Mouse (Mus musculus) common myeloid progenitor, adult 5-6 weeks (primary cell): Measurements from ENCODE around the gene Sys1. TPM values are rescaled to one million over a fixed set of nuclear protein-coding genes. Genes with fewer than 3 reads are reported as not detected.

Experiments
- ATAC-seq: replicated peaks from 2 replicates; pipeline ENCODE4 v1.8.0; 2016; ENCODE audit warnings: low read depth, mild to moderate bottlenecking, moderate TSS enrichment, inconsistent platforms; ENCODE audit not compliant: poor library complexity, severe bottlenecking
- total RNA-seq: library from RNA; stranded (forward); fragments of 200-1000, 187-1606 nt; gene quantifications from 2 replicates; pipeline ENCODE4 v1.2.3, GENCODE M21; 2017

Gene Sys1
- total RNA-seq, 1 experiment from 2014 or later = 8.9 TPM

DNA sequence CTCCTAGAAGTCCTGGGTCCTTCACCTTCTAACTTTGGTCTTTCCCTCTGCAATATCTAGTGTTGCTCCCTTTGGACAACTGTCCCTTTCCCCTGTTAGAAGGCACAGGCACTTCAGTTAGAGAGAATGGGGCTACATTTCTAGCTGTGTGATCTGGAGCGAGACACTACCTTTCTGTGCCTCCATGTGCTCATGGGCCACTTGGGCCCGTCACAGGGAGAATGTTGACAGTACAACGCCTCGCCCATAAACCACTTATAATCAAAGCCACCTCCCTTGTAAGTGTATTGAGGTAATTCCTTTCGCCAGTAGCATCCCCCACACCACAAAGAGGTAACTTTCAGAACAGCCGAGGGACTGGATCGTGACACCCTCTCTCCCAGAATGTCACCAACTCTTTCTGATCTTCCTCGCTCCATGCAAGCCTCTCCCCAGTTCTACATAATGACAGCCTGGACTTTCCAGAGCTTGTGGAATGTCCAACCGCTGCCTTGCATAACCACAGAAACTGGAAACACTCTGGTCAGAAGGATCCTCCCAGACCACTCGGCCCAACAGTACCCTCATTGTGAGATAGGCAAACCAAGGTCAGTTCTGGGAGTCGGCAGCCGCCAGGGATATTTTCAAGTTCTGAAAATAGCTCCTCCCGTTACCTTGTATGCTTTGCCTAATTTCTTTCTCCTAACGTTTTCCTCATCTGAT is 7.3 kb upstream of the Sys1 start:
- no peak for ATAC-seq

DNA sequence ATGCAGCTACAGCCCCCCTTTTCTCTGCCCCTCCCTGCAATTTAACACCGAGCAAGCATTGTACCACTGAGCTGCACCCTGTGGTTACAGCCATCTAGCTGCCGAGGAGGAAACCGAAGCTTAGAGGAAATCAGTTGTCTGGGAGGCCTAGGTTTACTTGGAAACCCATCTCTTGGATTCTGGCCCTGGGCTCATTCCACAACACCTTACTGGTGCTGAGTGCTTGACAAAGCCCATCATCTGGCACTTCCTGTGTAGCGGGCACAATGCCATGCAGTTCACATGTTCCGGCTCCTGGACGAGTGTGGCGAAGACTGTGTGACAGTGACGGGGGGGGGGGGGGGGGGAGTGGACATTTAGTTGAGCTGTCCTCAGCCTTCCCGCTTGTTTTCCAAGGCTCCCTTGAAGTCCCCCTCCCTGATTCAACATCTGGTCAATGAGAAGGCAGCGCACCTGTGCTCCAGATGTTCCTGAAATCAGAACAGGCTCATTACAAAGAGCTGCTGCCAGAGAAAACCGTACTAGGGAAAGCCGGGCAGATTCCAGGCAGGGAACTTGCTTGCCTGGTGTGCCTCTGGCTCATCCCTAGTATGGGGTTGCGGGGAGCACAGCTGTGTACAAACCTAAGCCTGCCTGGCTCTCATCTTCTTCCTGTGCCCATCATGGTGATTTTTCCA is 4.6 kb upstream of the Sys1 start:
- ATAC-seq = no peak

DNA sequence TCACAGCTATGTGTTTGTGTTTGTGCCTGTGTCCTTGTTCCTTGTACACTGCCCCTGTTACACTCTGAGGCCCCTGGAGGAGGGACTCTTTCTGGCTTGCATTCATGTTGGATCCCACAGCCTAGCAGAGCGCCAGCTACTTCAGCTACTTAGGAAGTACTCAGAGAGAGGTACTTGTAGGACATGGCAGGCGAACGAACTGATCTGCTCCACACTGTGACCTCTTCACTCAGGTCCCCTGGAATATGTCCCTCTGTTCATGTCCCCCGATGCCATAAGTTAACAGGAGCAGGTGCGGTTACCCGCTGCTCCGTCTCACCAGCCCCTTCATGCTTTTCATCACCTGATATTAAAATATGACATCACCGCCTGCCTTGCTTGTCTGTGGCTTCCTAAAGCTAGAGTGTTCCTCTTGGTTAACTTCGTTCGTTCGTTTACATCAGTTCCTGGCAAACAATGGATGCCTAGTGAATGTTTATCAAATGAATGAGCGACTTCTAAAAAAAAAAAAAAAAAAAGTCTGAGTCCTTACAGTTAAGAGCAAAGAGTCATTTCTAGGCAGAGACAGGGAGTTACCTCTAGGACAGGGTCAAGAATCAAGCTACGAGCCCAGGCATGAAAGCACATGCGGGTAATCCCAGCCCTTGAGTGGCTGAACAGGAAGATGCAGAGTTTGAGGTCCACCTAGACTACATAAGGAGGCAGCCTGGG is 3.6 kb upstream of the Sys1 start:
- no peak for ATAC-seq

DNA sequence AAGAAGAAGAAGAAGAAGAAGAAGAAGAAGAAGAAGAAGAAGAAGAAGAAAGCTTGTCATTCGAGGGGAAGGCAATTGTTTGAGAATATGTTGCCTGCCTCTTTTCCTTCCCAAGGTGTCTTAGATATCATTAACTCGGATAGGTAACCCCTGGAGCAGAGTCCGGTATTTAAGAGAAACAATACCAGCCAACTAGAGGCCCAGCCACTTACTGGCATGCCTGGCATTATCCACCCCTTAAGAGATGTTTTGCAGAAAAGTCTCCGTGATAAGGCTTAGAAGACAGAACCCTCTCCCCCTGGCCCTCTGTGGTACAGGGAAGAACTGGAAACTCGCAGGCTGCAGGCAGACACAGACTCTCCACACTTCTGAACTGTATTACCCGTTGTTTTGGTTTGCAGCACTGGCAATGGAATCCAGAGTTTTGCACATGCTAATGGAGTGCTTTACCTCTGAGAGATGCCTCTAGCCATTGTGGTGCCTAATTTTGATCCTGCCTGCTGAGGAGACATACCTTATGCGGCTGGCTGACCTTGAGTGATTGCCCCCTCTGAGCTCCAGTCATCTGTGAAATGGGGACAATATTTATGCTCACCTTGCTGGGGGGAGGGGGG is 2.8 kb upstream of the Sys1 start:
- no peak for ATAC-seq

DNA sequence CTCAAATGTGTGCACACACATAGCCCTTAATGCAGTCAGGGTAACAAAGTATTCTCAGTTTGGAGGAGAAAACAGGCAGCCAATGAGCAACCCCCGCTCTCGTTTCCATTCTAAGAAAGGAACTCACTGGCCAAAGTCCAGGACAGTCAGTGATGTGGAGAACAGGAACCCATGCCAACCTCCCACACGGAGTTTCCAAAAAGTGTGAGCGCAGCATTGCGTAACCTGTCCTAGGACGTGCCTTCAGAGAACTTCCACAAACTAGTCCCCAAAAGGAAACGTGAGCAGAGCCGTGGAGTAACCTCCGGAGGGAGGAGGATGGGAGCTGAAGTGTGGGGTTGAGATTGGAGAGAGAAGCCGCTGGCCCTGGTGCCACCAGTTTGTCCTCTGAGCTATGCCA is 1.9 kb upstream of the Sys1 start:
- peak; percentile 53 for ATAC-seq

DNA sequence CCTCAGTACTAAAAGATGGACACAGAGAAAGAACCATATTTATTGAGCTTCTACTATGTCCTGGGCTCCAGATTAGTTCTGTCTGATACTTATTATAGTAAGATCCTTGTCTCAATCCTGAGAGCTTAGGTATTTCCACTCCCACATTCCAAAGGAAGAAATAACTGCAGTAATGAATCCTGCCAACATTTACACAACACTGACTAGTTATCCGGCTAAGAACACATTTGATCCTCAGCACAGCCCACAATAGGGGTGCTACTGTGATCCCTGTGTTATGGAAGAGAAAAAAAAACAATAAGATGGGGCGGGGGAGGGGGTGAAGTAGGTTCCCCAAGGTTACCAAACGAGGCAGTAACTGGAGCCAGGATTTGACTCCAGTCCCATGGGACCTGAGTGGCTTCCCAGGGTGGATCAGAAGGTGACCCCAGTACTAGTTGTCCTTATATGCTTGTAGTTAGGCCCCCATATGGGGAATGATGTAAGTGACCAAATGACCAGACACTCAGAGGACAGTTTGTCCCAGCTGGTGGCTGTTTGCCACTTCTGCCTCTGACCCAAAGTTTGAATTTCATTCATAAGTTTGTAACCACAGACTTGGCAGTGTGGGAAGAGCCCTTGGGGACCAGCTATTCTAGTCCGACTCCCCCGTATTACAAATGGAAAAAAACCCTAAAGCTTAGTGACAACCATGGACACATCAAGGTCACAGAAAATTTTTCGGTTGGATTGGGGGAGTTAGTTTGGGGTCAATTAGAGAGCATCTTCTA is 1.2 kb upstream of the Sys1 start:
- no peak for ATAC-seq

DNA sequence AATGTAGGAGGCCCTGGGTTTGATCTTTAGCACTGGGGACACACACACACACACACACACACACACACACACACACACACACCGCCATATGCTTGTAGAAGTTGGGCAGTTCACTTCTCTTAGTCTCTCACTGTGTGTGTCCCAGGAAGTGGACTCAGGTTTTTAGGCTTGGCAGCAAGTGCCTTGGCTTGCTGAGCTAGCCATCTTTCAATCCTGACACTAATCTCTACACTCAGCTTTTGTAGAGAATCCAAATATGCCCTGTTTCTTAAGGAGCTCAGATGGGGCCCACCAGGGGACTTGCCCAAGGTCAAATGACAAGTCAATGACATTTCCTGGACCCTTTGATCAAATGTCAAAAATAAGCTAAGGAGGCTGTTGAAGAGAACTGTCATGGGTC is 351 bp upstream of the Sys1 start:
- no peak for ATAC-seq

DNA sequence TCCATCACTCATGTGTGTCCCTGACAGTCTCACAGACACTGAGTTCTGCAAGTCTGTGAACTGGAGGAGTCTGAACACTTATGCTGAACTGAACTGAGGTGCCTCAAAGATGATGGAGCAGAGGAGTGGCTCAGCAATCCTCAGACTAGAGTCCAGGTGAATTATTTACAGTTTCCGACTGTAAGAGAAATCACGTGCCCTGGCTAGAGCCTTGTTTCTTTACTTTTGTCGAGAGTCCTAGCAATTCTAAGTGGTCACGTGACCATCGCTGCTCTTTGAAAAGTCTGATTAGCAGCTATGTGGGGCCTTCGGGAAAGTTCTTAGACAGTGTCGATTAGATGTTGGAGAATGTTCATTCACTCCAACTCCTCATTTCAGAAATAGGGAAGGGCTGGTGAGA is 1.2 kb downstream of the Sys1 start:
- no peak for ATAC-seq

DNA sequence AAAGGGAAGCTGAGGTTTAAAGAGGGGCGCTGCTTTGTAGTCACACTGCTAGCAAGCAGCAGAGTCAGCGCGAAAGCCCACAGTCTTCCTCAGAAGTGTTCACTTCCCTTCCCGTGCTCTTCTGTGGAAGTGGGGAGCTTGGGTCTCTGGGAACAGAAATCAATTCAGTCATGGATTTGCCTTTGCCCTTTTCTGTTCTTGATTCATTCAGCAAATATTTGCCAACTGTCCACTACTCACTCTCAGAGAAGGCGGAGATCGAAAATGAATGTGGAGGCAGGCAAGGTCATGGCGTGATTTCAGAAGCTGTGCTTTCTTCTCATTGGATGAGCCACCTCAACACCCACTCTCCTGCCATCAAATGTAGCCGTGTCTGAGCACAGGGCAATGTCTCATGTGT is 1.8 kb downstream of the Sys1 start:
- ATAC-seq = no peak; the same call in 1 of the 2 replicates

DNA sequence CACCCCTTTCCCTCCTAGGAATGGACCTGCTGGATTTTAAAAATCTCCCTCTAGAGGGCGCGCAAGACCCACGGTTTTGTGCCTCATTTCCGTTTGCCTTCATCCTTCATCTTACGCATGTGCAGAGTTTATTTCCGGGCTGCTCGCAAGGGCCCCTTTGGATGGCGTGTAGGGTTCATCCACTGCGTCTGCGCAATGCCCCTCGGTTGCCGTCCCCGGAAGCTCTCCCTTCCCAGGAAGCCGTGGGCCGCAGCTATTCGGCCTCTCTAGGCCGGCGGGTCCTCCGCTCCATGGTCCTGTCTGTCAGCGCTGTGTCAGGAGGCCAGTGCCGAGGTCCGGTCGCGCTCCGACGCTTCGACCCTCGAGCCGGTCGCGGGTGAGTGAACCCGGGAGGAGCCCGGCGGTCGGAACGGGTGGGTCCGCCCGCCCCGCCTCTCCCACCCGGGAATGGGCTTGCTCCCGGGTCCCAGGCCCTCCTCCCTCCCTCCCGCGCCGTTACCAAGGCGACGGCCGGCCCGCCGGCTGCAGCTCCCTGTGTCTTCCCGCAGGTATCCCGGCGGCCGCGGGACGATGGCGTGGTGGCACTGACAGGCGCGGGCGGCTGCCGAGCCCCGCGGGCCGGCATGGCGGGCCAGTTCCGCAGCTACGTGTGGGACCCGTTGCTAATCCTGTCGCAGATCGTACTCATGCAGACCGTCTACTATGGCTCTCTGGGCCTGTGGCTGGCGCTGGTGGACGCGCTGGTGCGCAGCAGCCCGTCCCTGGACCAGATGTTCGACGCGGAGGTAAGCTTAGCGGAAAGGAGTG is 4.2 kb downstream of the Sys1 start, which contains the start of gene Gm20458:
Gene Gm20458 (plus strand): TSS at position 223 of the 807 bp plus-strand sequence.
- ATAC-seq = peak; percentile 93

DNA sequence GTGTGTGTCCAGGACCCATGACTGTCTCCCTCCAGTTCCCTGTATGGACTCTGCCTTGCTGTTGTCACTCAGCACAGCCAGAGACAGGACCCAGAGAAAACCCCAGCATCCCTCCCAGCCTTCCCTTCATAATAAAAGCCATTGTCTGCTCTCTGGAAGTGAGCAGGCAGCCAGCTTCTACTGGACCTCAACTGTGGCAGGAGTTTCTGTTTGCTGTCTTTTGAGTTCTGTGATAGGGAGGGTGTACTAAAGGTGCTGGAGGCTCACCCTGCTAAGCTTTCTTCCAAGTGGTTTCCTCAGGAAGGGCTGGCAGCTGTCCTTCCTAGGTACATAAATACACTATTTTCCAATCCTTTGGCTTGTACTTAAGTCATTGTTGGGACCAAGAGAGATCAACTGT is 8.4 kb downstream of the Sys1 start:
- no peak for ATAC-seq

DNA sequence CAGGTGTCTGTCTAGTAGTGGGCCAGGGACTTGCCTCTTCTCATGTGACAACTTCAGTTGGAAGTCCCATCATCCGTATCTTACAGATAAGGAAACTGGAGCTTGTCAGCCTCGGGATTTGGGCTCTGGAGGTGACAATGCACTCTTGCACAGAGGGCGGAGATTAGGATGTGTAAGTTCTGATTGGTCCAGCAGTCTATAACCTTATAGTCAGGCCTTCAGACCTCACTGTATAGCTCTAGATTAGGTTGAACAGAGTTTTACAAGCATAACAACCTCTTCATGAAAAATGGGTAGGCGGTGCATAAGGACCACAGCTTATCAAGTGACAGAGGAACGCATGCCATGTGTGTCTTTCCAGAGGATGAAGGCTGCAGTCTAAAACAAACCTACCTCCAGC is 10.0 kb downstream of the Sys1 start:
- ATAC-seq = no peak; the same call in 1 of the 2 replicates

DNA sequence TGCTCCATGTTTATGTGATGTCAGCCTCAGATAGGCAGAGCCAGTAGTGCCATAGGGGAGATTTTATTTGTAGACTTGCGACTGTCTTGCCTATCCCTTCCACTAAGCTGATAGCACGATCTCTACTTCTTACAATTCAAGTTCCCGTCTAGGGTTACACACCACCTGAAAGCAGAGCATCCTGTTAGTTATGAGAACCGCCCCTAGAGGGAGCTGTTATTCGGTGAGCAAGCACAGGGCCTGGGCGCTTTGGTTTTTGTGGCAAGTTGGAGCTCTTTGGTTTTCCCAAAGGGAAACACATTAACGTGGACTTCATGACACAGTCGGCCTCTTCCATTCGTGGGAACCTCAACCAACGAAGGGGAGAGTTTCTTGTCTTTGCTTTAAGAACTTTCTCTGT is 13.5 kb downstream of the Sys1 start:
- peak; percentile 83 for ATAC-seq

DNA sequence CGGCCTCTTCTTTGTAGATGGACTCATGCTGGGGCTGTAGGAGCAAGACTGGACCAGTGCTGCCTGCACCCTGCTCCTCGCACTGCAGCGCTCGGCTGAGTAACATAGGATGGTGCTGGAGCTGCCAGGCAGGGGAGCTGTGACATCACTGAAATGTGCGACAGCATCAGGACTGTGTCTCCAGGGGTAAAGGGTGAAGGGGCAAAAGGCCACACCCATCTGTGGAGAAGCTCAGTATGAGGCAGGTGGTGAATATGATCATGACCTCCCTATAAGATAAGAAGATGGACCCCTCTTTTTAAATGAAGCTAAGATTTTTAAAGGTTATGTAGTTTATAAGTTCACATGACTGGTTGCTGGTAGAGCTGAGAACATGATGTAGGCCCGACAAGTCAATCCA is 16.9 kb downstream of the Sys1 start, which contains the start of gene Trp53tg5:
Gene Trp53tg5 (minus strand): TSS at position 101 of the 400 bp plus-strand sequence.
- no peak for ATAC-seq

DNA sequence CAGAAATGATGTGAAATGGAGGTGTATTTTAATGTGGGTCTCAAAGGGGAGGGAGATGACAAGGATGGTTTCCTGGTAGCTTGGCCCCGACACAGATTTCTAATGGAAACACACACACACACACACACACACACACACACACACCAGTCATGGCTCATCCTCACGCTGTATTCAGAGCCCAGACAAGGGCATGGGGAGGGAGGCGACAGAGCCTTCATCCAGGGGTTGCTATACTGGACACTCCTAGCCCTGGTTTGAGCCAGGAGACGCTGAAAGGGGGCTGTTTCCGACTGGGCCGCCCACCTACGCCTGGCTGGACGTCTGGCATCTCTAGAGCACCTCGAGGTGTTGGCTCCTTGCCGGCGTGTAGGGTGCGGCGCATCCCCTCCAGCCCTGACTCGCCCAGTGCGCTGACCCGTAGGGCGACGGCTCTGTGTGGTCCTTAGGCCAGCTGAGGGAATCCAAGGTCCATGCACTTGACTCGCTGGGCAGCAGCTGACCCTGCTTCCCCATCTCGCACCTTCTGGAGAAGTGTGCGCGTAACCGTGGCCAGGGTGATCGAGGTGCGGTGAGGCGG is 29.0 kb downstream of the Sys1 start, which contains the start of gene Dbndd2:
Gene Dbndd2 (plus strand): TSS at position 426 of the 577 bp plus-strand sequence.
- 0 out of 2 replicates have a peak, but pooled peaks have one; percentile 30 for ATAC-seq

DNA sequence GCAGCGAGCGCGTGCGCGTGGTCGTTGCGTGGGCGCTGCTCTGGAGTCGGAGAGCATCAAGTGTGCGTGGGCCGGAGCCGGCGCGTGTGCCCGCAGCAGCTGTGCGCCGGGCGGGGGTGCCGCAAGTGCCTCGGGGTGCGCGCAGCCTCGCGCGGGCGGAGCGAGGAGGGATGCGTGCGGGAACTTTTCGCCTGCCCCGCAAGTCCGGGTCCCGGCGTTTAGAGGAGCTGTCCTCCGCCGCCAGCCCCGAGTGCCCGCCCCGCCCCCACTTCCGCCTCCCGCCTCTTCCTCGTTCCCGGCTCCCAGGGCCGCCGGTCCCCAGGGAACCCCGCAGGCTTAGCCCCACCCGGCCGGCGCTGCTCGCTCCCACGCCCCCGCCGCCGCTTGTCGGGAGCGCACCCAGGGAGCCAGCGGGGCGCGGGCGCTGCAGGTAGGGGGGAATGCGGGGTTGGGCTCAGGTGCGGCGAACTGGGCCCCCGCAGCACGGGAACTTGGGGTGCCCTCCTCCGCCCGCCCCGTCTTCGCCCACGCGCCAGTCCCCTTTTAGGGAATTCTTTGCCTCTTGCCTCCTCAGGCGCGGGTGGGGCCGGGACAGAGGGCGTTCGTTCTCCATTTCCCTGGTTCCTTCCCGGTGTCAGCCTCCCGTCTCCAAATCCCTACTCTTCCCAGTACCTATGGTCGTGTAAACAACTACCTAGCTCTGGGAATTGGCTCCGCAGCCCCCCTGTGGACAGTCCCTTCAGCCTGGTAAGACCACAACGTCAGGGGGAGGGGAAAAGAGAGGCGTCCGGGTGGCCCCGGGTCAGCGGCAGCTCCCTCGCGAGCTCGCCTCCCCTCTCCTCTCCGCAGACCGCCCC is 29.7 kb downstream of the Sys1 start:
- peak; percentile 33 for ATAC-seq

DNA sequence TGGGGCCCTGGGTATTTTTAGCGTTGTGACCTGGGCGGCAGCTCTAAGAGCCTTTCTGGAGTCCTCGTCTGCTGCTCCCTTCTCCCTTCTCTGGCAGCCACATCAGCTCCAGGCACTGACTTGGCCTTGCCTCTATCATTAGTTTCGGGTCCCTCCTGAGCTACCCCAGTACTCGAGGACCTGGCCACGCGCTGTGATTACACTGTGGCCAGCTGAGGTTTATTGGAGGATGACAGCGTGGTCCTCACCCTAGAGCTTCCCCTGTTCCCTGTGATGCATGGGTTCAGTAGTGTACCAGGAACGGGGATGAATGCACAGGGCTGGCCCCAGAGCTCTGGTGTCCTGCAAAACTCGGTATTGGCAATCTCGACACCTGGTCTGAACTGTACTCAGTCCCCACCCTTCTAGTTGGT is 30.4 kb downstream of the Sys1 start:
- ATAC-seq = no peak

DNA sequence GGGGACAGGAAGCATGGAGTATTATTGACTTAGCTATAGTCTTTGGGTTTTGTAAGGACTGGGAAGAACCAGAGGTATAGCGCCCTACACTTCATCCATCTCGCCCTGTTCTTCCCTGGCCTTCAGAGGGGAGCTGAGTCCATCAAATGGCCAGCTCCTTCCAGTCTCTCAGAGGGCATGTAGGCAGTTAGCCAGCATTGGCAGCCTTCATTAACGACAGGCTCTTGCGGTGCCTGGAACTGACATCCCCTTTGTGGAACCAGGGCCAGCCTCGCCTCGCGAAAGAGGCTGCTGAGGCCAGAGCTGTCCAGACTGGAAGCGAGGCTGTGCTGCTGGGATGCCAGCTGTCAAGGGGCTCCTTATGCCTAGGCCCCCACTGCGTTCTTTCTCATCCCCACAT is 31.0 kb downstream of the Sys1 start:
- ATAC-seq = no peak
